ENCODE assay signal across 21 mouse cellular contexts in genomic region chr15:88325108-88325507, GRCm38 (mm10).
DNase-seq lines count a peak whose midpoint lies in the region; ATAC-seq and TF ChIP-seq lines count a peak whose summit lies in the region.
"Had no signal": no experiment of that assay in that cellular context is flagged by ENCODE, and none has a peak within 500 bp of the region (broad histone marks: within the 10 kb centered on the region; RNA-seq: fewer than 3 reads in every experiment).

No protein-coding gene starts in this region.

- no peak overlapping the region for H3K9ac ChIP-seq in kidney, postnatal 0 days (ENCODE audit: low read depth, low read length)
- no peak overlapping the region for H3K9ac ChIP-seq in ES-E14 (ENCODE audit: insufficient read depth, low read depth, low read length, poor library complexity, severe bottlenecking)
- H3K9ac ChIP-seq in limb, embryonic 14.5 days (ENCODE audit: low read depth, low read length, severe bottlenecking) = no peak overlapping the region
- H3K9ac ChIP-seq: lung, embryonic 15.5 days; midbrain, embryonic 15.5 days; neural tube, embryonic 12.5 days had no signal

- no peak for TF ChIP-seq POLR2A in limb, embryonic 14.5 days (IDR thresholded peaks at IDR 0.05; ENCODE audit: borderline replicate concordance, extremely low read depth, insufficient read depth, insufficient read length)

- H3K4me2 ChIP-seq in kidney, postnatal 0 days (ENCODE audit: low read length) = no peak overlapping the region
- H3K4me2 ChIP-seq in limb, embryonic 14.5 days (replicated peaks; ENCODE audit: low read depth, low read length, severe bottlenecking) = no peak overlapping the region
- H3K4me2 ChIP-seq: heart, embryonic 11.5 days; lung, embryonic 15.5 days; midbrain, embryonic 15.5 days; neural tube, embryonic 12.5 days had no signal

- in situ Hi-C loops in ES-E14 (cut with MboI; ENCODE audit: low sequenced_read_pairs in 2 of 2, unreplicated experiment in 2 of 2) = no loop called here

- intact Hi-C loops in heart, postnatal 14 days (cut with DNase I) = no loop called here

- no peaks in the 10 kb centered on the region for H3K4me1 ChIP-seq in kidney, postnatal 0 days (replicated peaks; ENCODE audit: insufficient read depth, low read length)
- H3K4me1 ChIP-seq in ES-E14 (ENCODE audit: control insufficient read depth in 2 of 2, insufficient read depth in 2 of 2, low read length in 2 of 2, poor library complexity in 1 of 2) = no peaks in the 10 kb centered on the region
- no peaks in the 10 kb centered on the region for H3K4me1 ChIP-seq in limb, embryonic 14.5 days (ENCODE audit: control insufficient read depth, insufficient read depth, low read length)
- H3K4me1 ChIP-seq: hindbrain, embryonic 10.5 days; lung, embryonic 15.5 days; neural tube, embryonic 12.5 days had no signal

- TF ChIP-seq CTCF in kidney, postnatal 0 days (IDR thresholded peaks at IDR 0.05; ENCODE audit: low read depth) = no peak

- H3K9me3 ChIP-seq in kidney, postnatal 0 days (replicated peaks; ENCODE audit: low read length) = no peaks in the 10 kb centered on the region
- H3K9me3 ChIP-seq in ES-E14 (ENCODE audit: control insufficient read depth, insufficient read depth, low read depth, low read length) = no peaks in the 10 kb centered on the region
- H3K9me3 ChIP-seq in limb, embryonic 14.5 days (ENCODE audit: control insufficient read depth, low read length) = no peaks in the 10 kb centered on the region
- H3K9me3 ChIP-seq: hindbrain, embryonic 10.5 days; lung, embryonic 15.5 days; midbrain, embryonic 15.5 days; neural tube, embryonic 12.5 days had no signal

- ATAC-seq in kidney, postnatal 0 days (replicated peaks; ENCODE audit: low FRiP score, low read depth) = no peak
- no peak for ATAC-seq in limb, embryonic 14.5 days (ENCODE audit: low FRiP score, low read depth)
- ATAC-seq: CD4-positive, CD25-positive, alpha-beta regulatory T cell, adult 4 months; forebrain, embryonic 16.5 days; midbrain, embryonic 15.5 days had no signal

- no peaks in the 10 kb centered on the region for H3K36me3 ChIP-seq in kidney, postnatal 0 days (ENCODE audit: insufficient read depth, low read length)
- H3K36me3 ChIP-seq in ES-E14 (ENCODE audit: control insufficient read depth, insufficient read depth, low read length, poor library complexity, severe bottlenecking) = no peaks in the 10 kb centered on the region
- H3K36me3 ChIP-seq in limb, embryonic 14.5 days (ENCODE audit: control insufficient read depth, insufficient read depth, low read length) = no peaks in the 10 kb centered on the region
- H3K36me3 ChIP-seq: hindbrain, embryonic 10.5 days; lung, embryonic 15.5 days; midbrain, embryonic 15.5 days; neural tube, embryonic 12.5 days had no signal

- peak; percentile 16 for DNase-seq in kidney, postnatal 0 days (ENCODE audit: low spot score)
- DNase-seq in kidney, postnatal 14 days = no peak
- peak; percentile 26 for DNase-seq in ES-E14 (ENCODE audit: low read depth, low spot score)
- DNase-seq in embryo, embryonic 10 days (ENCODE audit: low spot score) = peak; percentile 54
- peak; percentile 25 for DNase-seq in limb, embryonic 14.5 days (ENCODE audit: low spot score)
- no peak for DNase-seq in natural killer cell, adult 2 months (ENCODE audit: low spot score in 2 of 2)
- no peak for DNase-seq in heart, postnatal 14 days
- DNase-seq: cerebellum, adult 11 months; gastrocnemius, postnatal 14 days; kidney, adult 11 months; liver; thymus, adult 2 months had no signal

- no peak overlapping the region for H3K4me3 ChIP-seq in kidney, postnatal 0 days (replicated peaks; ENCODE audit: low read depth, low read length)
- H3K4me3 ChIP-seq in ES-E14 (ENCODE audit: insufficient read depth in 1 of 2, low read depth in 1 of 2, low read length in 2 of 2, poor library complexity in 1 of 2, severe bottlenecking in 1 of 2) = no peak overlapping the region
- H3K4me3 ChIP-seq in limb, embryonic 14.5 days (replicated peaks; ENCODE audit: low read length) = no peak overlapping the region
- H3K4me3 ChIP-seq: erythroblast, embryonic 14.5 days; hindbrain, embryonic 10.5 days; left cerebral cortex, adult 2 months; lung, embryonic 15.5 days; midbrain, embryonic 15.5 days; neural tube, embryonic 12.5 days had no signal

- H3K27me3 ChIP-seq in kidney, postnatal 0 days (ENCODE audit: insufficient read depth, low read length) = no peaks in the 10 kb centered on the region
- H3K27me3 ChIP-seq in limb, embryonic 14.5 days (ENCODE audit: control insufficient read depth, insufficient read depth, low read length) = no peaks in the 10 kb centered on the region
- H3K27me3 ChIP-seq: lung, embryonic 15.5 days; midbrain, embryonic 15.5 days; neural tube, embryonic 12.5 days had no signal

- no peak overlapping the region for H3K27ac ChIP-seq in kidney, postnatal 0 days
- no peak overlapping the region for H3K27ac ChIP-seq in ES-E14 (ENCODE audit: insufficient read depth, low read depth, low read length, poor library complexity, severe bottlenecking)
- H3K27ac ChIP-seq in limb, embryonic 14.5 days (replicated peaks; ENCODE audit: low read depth, low read length) = no peak overlapping the region
- H3K27ac ChIP-seq: hindbrain, embryonic 10.5 days; left cerebral cortex, adult 2 months; lung, embryonic 15.5 days; midbrain, embryonic 15.5 days; neural tube, embryonic 12.5 days had no signal

- WGBS in kidney, postnatal 0 days = 52% methylated on average over 6 of the region's 6 CpGs
- WGBS in limb, embryonic 14.5 days = 43% methylated on average over 6 of the region's 6 CpGs

TF ChIP-seq in ES-E14, 5 proteins besides CTCF, POLR2A, EP300 and RAD21:
- TF ChIP-seq ZNF384 (IDR thresholded peaks at IDR 0.05; ENCODE audit: low read depth, low read length) = no peak
- TF ChIP-seq ZC3H11A (IDR thresholded peaks at IDR 0.05; ENCODE audit: borderline replicate concordance, low read depth, low read length) = no peak
- no peak for TF ChIP-seq CHD2 (IDR thresholded peaks at IDR 0.05; ENCODE audit: low read depth, low read length)
- no peak for TF ChIP-seq MAFK (IDR thresholded peaks at IDR 0.05; ENCODE audit: insufficient read depth, low read depth, low read length)
- TF ChIP-seq HCFC1 (IDR thresholded peaks at IDR 0.05; ENCODE audit: borderline replicate concordance, insufficient read depth, low read length) = no peak

Comparison
In these comparisons a context has a peak if more than half of its experiments do, and no peak if none do; other contexts are left out.
1. DNase-seq: peak in kidney, postnatal 0 days (single experiment), ES-E14 (single experiment), embryo, embryonic 10 days (single experiment) and limb, embryonic 14.5 days (single experiment); none in kidney, postnatal 14 days (single experiment), natural killer cell, adult 2 months (0 of 2) and heart, postnatal 14 days (0 of 2).